Mouse (Mus musculus): ENCODE measurements around the gene H6pd. TPM values are rescaled to one million over a fixed set of nuclear protein-coding genes. Genes with fewer than 3 reads are reported as not detected.

Gene H6pd
- polyA plus RNA-seq, 1 experiment: 5.7 TPM

- no peak overlapping the region for H3K4me3 ChIP-seq (ENCODE audit: insufficient read depth, low read length)
- peaks cover 2% of the 10 kb centered on the region; the same call in 1 of the 2 replicates for H3K4me1 ChIP-seq (ENCODE audit: control insufficient read depth, insufficient read depth, low read length)
- no peak overlapping the region for H3K27ac ChIP-seq (ENCODE audit: insufficient read depth, low read length)
- TF ChIP-seq CTCF (IDR thresholded peaks at IDR 0.05; ENCODE audit: extremely low read depth, insufficient read depth, low read length) (no peak), POLR2A (IDR thresholded peaks at IDR 0.05; ENCODE audit: extremely low read depth, insufficient read depth, low read length) (no peak)
Measured at GRCm38 (mm10) chr4:149955631-149956030, 53.2 kb downstream of the H6pd start.

GRCm38 (mm10) chr4:149954893-149955439 is 53.9 kb downstream of the H6pd start, which contains the start of gene Spsb1:
Gene Spsb1 (minus strand): TSS chr4:149955043.
- Histone ChIP-seq H3K4me1 (ENCODE audit: control insufficient read depth, insufficient read depth, low read length) (peaks cover 2% of the 10 kb centered on the region; the same call in 1 of the 2 replicates), H3K27ac (ENCODE audit: insufficient read depth, low read length) (0 out of 2 replicates have a peak within 1 kb of the TSS, but pooled peaks have one; percentile 8), H3K4me3 (ENCODE audit: insufficient read depth, low read length) (peak within 1 kb of the TSS; percentile 79)
- TF ChIP-seq CTCF (IDR thresholded peaks at IDR 0.05; ENCODE audit: extremely low read depth, insufficient read depth, low read length) (no peak), POLR2A (IDR thresholded peaks at IDR 0.05; ENCODE audit: extremely low read depth, insufficient read depth, low read length) (peak; percentile 89)

- H3K27ac ChIP-seq (ENCODE audit: insufficient read depth, low read length): 0 out of 2 replicates have a peak overlapping the region, but pooled peaks have one; percentile 8
- H3K4me3 ChIP-seq (ENCODE audit: insufficient read depth, low read length): peak overlapping the region; percentile 79
- TF ChIP-seq POLR2A (IDR thresholded peaks at IDR 0.05; ENCODE audit: extremely low read depth, insufficient read depth, low read length) (no peak), CTCF (IDR thresholded peaks at IDR 0.05; ENCODE audit: extremely low read depth, insufficient read depth, low read length) (no peak)
- peaks cover 2% of the 10 kb centered on the region; the same call in 1 of the 2 replicates for H3K4me1 ChIP-seq (ENCODE audit: control insufficient read depth, insufficient read depth, low read length)
Measured at GRCm38 (mm10) chr4:149953621-149954481, 55.0 kb downstream of the H6pd start.

- no peak for TF ChIP-seq POLR2A (IDR thresholded peaks at IDR 0.05; ENCODE audit: extremely low read depth, insufficient read depth, low read length)
- no peak for TF ChIP-seq CTCF (IDR thresholded peaks at IDR 0.05; ENCODE audit: extremely low read depth, insufficient read depth, low read length)
- Histone ChIP-seq H3K4me3 (ENCODE audit: insufficient read depth, low read length) (no peak overlapping the region), H3K27ac (ENCODE audit: insufficient read depth, low read length) (no peak overlapping the region), H3K4me1 (ENCODE audit: control insufficient read depth, insufficient read depth, low read length) (peaks cover 8% of the 10 kb centered on the region)
Measured at GRCm38 (mm10) chr4:149952201-149952600, 56.6 kb downstream of the H6pd start.

GRCm38 (mm10) chr4:149951201-149951600 is 57.6 kb downstream of the H6pd start:
- Histone ChIP-seq H3K4me3 (ENCODE audit: insufficient read depth, low read length) (no peak overlapping the region), H3K4me1 (ENCODE audit: control insufficient read depth, insufficient read depth, low read length) (peaks cover 8% of the 10 kb centered on the region), H3K27ac (ENCODE audit: insufficient read depth, low read length) (no peak overlapping the region)
- TF ChIP-seq POLR2A (IDR thresholded peaks at IDR 0.05; ENCODE audit: extremely low read depth, insufficient read depth, low read length) (no peak), CTCF (IDR thresholded peaks at IDR 0.05; ENCODE audit: extremely low read depth, insufficient read depth, low read length) (no peak)

GRCm38 (mm10) chr4:149949691-149950090 is 59.1 kb downstream of the H6pd start:
- no peak for TF ChIP-seq CTCF (IDR thresholded peaks at IDR 0.05; ENCODE audit: extremely low read depth, insufficient read depth, low read length)
- no peak for TF ChIP-seq POLR2A (IDR thresholded peaks at IDR 0.05; ENCODE audit: extremely low read depth, insufficient read depth, low read length)
- peaks cover 8% of the 10 kb centered on the region for H3K4me1 ChIP-seq (ENCODE audit: control insufficient read depth, insufficient read depth, low read length)
- H3K4me3 ChIP-seq (ENCODE audit: insufficient read depth, low read length): no peak overlapping the region
- no peak overlapping the region for H3K27ac ChIP-seq (ENCODE audit: insufficient read depth, low read length)

- Histone ChIP-seq H3K4me1 (ENCODE audit: control insufficient read depth, insufficient read depth, low read length) (peaks cover 7% of the 10 kb centered on the region; the same call in 1 of the 2 replicates), H3K4me3 (ENCODE audit: insufficient read depth, low read length) (no peak overlapping the region), H3K27ac (ENCODE audit: insufficient read depth, low read length) (no peak overlapping the region)
- no peak for TF ChIP-seq POLR2A (IDR thresholded peaks at IDR 0.05; ENCODE audit: extremely low read depth, insufficient read depth, low read length)
- TF ChIP-seq CTCF (IDR thresholded peaks at IDR 0.05; ENCODE audit: extremely low read depth, insufficient read depth, low read length): no peak
Measured at GRCm38 (mm10) chr4:149948119-149948518, 60.7 kb downstream of the H6pd start.

GRCm38 (mm10) chr4:149947396-149947795 is 61.4 kb downstream of the H6pd start:
- Histone ChIP-seq H3K4me3 (ENCODE audit: insufficient read depth, low read length) (no peak overlapping the region), H3K27ac (ENCODE audit: insufficient read depth, low read length) (no peak overlapping the region), H3K4me1 (ENCODE audit: control insufficient read depth, insufficient read depth, low read length) (peaks cover 8% of the 10 kb centered on the region)
- TF ChIP-seq CTCF (IDR thresholded peaks at IDR 0.05; ENCODE audit: extremely low read depth, insufficient read depth, low read length) (no peak), POLR2A (IDR thresholded peaks at IDR 0.05; ENCODE audit: extremely low read depth, insufficient read depth, low read length) (no peak)

- TF ChIP-seq POLR2A (IDR thresholded peaks at IDR 0.05; ENCODE audit: extremely low read depth, insufficient read depth, low read length) (no peak), CTCF (IDR thresholded peaks at IDR 0.05; ENCODE audit: extremely low read depth, insufficient read depth, low read length) (no peak)
- H3K4me3 ChIP-seq (ENCODE audit: insufficient read depth, low read length): no peak overlapping the region
- no peak overlapping the region for H3K27ac ChIP-seq (ENCODE audit: insufficient read depth, low read length)
- H3K4me1 ChIP-seq (ENCODE audit: control insufficient read depth, insufficient read depth, low read length): peaks cover 15% of the 10 kb centered on the region
Measured at GRCm38 (mm10) chr4:149945194-149945593, 63.6 kb downstream of the H6pd start.
